Mouse (Mus musculus): ENCODE results near the gene Gpcpd1. TPM values are rescaled to one million over a fixed set of nuclear protein-coding genes. Genes with fewer than 3 reads are reported as not detected.
"Not testable (repeated sequence)": the region's sequence is repeated elsewhere in the genome, so short reads cannot be mapped to it uniquely, and the experiment has no call there.

Gpcpd1 gene
- total RNA-seq (2015): 55.9 and 57.3 TPM in 2 replicates
- total RNA-seq (2017): 49.6 and 52.2 TPM in 2 replicates

- ATAC-seq (ENCODE audit: poor library complexity, severe bottlenecking): no peak
These were observed at the start of gene Gpcpd1 for GRCm38 (mm10) chr2:132587240-132587779. Gene Gpcpd1 (minus strand): TSS chr2:132587729.

- ATAC-seq (ENCODE audit: poor library complexity, severe bottlenecking): no peak
These were observed 49.0 kb upstream of the Gpcpd1 start for GRCm38 (mm10) chr2:132636534-132636933.

GRCm38 (mm10) chr2:132628626-132629025 is 41.1 kb upstream of the Gpcpd1 start:
- no peak for ATAC-seq (ENCODE audit: poor library complexity, severe bottlenecking)

- ATAC-seq (ENCODE audit: poor library complexity, severe bottlenecking): no peak
These were observed 35.6 kb upstream of the Gpcpd1 start for GRCm38 (mm10) chr2:132623092-132623491.

GRCm38 (mm10) chr2:132617693-132618092 is 30.2 kb upstream of the Gpcpd1 start:
- ATAC-seq (ENCODE audit: poor library complexity, severe bottlenecking): no peak

GRCm38 (mm10) chr2:132613581-132614188 is 26.2 kb upstream of the Gpcpd1 start:
- peak; percentile 40 for ATAC-seq (ENCODE audit: poor library complexity, severe bottlenecking)

- ATAC-seq (ENCODE audit: poor library complexity, severe bottlenecking): no peak
These were observed 24.2 kb upstream of the Gpcpd1 start for GRCm38 (mm10) chr2:132611551-132612233.

- ATAC-seq (ENCODE audit: poor library complexity, severe bottlenecking): peak; percentile 92
These were observed 19.9 kb upstream of the Gpcpd1 start for GRCm38 (mm10) chr2:132607141-132608093.

GRCm38 (mm10) chr2:132605795-132606563 is 18.4 kb upstream of the Gpcpd1 start:
- peak; percentile 36; the same call in 1 of the 2 replicates for ATAC-seq (ENCODE audit: poor library complexity, severe bottlenecking)

- ATAC-seq (ENCODE audit: poor library complexity, severe bottlenecking): no peak
These were observed 17.4 kb upstream of the Gpcpd1 start for GRCm38 (mm10) chr2:132604922-132605321.

GRCm38 (mm10) chr2:132603706-132604105 is 16.2 kb upstream of the Gpcpd1 start:
- ATAC-seq (ENCODE audit: poor library complexity, severe bottlenecking): no peak

GRCm38 (mm10) chr2:132601777-132602176 is 14.2 kb upstream of the Gpcpd1 start:
- no peak for ATAC-seq (ENCODE audit: poor library complexity, severe bottlenecking)

GRCm38 (mm10) chr2:132600081-132600480 is 12.6 kb upstream of the Gpcpd1 start:
- peak; percentile 13; the same call in 1 of the 2 replicates for ATAC-seq (ENCODE audit: poor library complexity, severe bottlenecking)

- ATAC-seq (ENCODE audit: poor library complexity, severe bottlenecking): peak; percentile 64
These were observed 11.6 kb upstream of the Gpcpd1 start for GRCm38 (mm10) chr2:132599127-132599526.

GRCm38 (mm10) chr2:132597866-132598480 is 10.4 kb upstream of the Gpcpd1 start:
- ATAC-seq (ENCODE audit: poor library complexity, severe bottlenecking): peak; percentile 25

- ATAC-seq (ENCODE audit: poor library complexity, severe bottlenecking): peak; percentile 56
These were observed 9.7 kb upstream of the Gpcpd1 start for GRCm38 (mm10) chr2:132597226-132597625.

GRCm38 (mm10) chr2:132595601-132596235 is 8.2 kb upstream of the Gpcpd1 start:
- ATAC-seq (ENCODE audit: poor library complexity, severe bottlenecking): peak; percentile 55

GRCm38 (mm10) chr2:132592126-132592525 is 4.6 kb upstream of the Gpcpd1 start:
- ATAC-seq (ENCODE audit: poor library complexity, severe bottlenecking): no peak

- not testable (repeated sequence) for ATAC-seq (ENCODE audit: poor library complexity, severe bottlenecking)
These were observed 4.0 kb upstream of the Gpcpd1 start for GRCm38 (mm10) chr2:132591579-132591978.
